Mouse (Mus musculus) heart, postnatal 4 days (tissue): ENCODE data around the gene Gm48552. TPM values are rescaled to one million over a fixed set of nuclear protein-coding genes. Genes with fewer than 3 reads are reported as not detected.

Experiments used
- DNase-seq: peaks from one replicate; pipeline ENCODE4 v3.0.0; 2021
- total RNA-seq, 2 experiments: library from RNA; stranded (reverse); gene quantifications; 2 replicates each; pipeline ENCODE4 v1.2.3; 2021

Gene Gm48552
- total RNA-seq, 2 experiments from 2014 or later, result 0.72 to 0.98 TPM

- no peak for DNase-seq
These were observed 1.1 kb upstream of the Gm48552 start for GRCm38 (mm10) chr10:81387716-81388115.

DNA sequence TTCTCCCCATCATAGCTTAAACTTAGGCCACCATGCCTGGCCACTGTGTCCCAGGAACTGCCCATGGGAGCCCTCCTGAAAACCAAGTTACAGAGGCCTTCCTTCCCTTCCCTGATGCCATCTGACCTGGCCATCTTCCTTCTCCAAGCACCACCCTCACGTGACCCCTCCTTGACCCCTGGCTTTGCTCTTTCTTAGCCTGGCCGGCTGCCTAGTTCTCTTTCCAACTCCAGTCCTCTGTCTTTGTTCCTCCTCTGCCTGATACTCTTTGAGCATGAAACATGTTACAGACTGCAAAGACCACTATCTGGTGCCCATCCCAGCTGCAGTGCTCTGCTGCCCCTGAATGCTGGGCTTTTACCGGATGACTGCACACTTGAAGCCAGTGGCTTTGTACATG, 568 bp downstream of the Gm48552 start:
- DNase-seq, result no peak

DNA sequence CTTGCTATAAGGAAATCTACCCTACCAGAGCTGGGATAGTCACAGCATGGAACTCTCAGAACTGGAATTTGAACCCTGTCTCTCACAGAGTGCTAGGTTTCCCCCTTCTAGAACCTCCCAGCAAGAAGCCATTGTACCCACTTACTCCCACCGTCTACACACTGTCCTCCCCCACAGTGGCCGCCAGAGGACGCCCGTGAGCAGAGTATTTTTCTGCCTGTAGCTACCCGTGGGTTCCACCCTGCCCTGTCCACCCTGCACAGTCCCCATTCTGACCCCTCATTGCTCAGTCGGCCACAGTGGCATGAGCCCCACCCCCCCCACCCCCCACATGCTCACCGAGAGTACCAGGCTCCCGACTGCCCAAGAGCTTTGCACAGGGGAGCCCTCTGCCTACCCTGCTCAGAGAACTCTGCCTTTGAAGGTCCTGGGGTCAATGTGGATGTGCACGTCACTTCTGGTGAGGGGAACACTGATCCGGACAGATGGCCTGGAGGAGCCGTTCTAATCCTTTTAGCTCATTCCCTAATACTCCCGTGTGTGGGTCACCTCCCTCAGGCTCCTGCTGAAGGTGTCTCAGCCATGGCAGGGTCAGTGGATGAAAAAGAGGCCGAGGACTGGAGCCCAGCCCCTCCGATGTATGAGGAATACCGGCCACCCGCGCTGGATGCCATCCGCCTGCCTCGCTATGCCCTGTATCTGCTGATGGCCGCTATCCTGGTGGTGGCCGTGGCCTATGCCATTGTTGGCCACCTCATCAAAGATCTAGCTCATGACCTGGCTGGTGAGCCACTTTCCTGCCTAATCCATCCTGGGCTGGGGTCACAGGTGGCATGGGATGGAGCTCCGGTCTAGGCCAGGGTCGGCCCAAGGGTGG, 1.2 kb downstream of the Gm48552 start:
- peak; percentile 87 for DNase-seq

DNA sequence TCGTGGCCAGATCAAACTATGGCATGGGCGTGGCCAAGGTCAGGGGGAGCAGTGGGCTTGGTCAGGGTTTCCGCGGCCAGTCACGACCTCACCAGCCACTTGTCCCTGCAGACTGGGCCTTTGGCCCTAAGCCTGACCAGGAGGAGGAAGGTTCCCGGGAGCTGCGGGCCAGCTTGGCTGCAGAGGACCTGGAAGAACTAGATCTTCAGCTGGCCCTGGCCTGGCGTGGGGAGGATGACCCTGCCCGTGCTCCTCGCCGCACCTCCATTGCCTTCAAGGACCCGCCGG, 1.8 kb downstream of the Gm48552 start:
- no peak for DNase-seq

GRCm38 (mm10) chr10:81392270-81392669, 3.5 kb downstream of the Gm48552 start:
- DNase-seq, result no peak

DNA sequence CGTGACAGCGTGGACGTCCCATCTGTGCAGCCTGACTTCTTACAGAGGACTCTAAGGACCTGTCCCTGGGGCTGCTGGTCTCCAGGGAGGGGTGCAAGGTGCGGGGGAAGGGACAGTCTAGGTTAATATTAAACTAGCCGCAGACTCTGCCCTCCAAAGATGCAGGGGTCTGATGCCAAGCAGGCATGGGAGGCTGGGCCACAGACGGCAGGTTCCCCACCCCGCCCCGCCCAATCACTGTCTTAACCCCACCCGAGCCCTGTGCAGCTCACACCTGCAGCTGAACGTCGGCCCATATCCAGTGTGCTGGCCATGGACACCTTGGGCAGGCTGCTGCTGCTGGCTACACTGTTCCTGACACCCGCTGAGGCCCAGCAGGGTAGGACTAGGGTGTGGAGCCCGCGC, 4.0 kb downstream of the Gm48552 start, which contains the start of gene Smim24:
Smim24 (plus strand) TSS at position 271 of the 405 bp plus-strand sequence.
- no peak for DNase-seq

GRCm38 (mm10) chr10:81393456-81394063, 4.8 kb downstream of the Gm48552 start:
- DNase-seq, result no peak

- DNase-seq, result peak; percentile 88
These were observed 6.3 kb downstream of the Gm48552 start for GRCm38 (mm10) chr10:81395127-81395526.

DNA sequence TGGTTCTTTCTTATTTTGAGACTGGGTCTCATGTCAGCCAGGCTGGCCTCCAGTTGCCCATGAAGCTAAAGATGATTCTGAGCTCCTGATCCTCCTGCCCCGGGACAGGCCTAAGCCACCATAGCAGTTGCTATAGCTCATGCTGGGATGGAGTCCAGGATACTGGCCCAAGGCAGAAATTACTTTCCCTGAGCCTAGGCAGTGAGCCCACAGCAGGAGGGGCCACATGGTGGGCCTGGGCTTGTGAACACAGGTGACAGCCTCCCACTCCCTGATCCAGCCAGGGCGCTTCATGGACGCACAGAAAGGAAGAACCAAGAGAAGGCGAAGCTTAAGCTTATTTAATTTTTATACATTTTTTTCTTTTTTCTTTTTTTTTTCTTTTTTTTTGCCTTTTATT, 7.1 kb downstream of the Gm48552 start:
- no peak for DNase-seq

DNA sequence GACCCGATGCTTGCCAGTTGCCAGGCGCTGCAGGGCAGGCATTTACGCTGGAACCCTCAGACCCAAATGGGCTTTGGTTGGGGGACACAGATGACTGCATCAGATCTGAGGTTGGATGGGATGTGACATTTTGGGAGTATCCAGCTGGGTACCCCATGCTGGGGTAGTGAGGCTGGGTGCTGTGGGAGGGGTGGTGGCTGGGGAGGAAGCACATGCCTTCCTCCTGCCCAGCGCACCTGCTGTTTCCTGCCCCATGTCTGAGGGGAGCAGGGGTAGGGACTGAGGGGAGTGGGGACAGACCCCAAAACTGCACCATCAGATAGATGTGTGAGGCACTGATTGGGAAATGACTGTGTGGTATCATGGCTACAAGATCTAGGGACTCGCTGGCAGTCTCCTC, 7.9 kb downstream of the Gm48552 start:
- no peak for DNase-seq

DNA sequence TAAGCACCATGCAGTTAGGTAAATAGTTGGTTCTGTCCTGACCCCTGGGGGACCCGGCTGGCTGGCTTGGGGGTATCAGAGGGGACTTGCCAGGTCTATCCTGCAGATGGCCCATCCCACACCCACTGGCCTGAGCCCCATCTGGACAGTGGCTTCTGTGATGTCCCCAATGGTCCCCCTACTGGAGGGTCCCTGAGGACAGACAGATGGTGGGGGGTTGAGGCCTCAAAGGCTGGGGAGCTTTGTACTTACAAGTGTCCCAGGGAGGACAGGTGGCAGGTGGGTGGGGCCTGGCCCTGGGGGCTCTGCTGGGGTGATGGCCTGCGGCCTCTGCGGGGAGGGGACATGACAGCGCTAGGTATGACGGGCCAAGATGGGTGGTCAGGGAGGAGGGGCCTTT, 10.5 kb downstream of the Gm48552 start:
- DNase-seq, result no peak

GRCm38 (mm10) chr10:81399798-81400308, 11.0 kb downstream of the Gm48552 start:
- DNase-seq, result no peak

- DNase-seq, result no peak
These were observed 11.8 kb downstream of the Gm48552 start for GRCm38 (mm10) chr10:81400371-81401204.

- DNase-seq, result no peak
These were observed 12.4 kb downstream of the Gm48552 start for GRCm38 (mm10) chr10:81401205-81401520.

DNA sequence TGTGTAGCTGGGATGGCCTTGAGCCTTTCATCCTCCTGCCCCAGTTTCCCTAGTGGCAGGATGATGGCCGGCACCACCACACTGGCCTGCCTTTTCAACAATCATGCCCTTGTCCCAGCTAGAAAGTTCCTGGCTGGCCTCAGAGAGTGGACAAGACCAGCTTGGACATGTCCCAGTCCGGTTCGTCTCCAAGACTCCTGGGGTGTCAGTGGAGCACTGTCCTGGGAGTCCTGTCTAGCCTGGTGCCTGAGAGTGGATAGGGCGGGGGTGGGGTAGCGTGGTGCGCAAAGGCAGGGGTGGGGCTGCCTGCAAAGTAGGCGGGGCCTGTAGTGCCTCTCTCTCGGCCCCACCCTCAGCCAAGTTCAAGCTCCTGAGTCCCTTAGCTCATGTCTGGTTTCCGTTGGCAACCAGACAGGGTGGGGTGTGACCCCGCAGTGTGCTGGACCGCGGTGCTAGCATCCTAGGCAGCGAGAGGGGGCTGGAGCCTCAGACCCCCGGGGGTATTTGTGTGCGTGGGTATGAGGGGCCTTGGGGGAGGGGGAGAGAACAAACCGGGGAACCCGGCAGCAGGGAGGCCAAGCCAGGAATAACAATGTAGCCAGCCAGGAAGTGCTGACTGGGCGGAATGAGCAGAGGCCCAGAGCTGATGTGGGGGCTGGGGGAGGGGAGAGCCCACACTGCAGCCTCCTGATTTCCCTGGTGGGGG, 12.9 kb downstream of the Gm48552 start:
- DNase-seq, result peak; percentile 83

- no peak for DNase-seq
These were observed 13.5 kb downstream of the Gm48552 start for GRCm38 (mm10) chr10:81402227-81402765.

DNA sequence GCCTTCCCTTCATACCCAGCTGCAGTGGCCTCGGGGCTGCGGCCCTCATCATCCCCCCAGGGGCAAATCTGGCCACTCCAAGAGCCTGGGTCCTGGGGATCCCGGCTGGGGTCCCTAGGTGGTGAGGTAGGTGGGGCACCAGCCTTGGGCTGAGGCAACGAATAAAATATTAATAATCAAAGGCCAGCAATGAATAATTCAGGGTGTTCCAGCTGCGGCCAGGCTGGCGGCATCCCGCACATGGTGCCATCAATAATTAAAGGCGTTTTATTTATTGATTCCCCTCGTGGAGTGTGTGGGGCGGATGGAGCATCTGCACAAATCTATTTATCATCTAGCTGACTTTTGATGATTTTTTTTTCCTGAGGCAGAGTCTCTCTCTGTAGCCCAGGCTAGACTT, 14.7 kb downstream of the Gm48552 start:
- DNase-seq, result no peak

DNA sequence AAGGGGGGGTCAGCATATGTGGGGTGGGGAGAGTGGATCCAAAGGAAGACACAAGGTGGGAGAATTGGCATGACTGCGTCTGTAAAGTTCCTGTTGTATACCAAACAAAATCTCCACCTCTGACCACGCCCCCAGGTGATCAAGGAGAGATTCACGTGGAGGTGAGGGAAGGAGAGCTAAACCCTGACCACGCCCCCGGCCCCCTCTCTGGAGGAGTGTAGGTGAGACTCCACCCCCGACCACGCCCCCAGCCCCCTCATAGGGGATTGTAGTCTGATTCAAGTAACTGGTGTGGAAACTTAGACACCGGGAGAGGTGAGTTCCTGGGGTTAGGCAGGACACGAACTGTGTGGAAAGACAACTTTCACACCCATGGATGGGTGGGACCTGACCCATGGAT, 15.3 kb downstream of the Gm48552 start:
- DNase-seq, result no peak

DNA sequence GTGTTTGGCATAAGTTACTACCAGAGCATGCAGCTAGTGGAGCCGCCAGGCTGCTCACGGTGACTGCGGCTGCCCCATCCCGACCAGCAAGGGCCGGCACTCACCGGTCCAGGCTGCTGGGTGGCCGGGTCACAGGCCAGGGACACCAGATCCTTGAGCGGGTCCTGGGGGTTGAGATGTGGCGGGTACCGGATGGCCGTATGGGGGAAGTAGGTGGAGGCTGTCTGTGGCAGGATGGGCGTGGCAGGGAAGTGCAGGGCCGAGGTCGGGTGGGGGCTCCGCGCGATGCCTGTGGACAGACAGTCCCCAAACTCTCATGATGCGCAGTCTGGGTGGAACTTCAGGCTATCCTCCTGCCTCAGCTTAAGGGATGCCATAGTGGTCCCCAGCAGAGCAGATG, 15.9 kb downstream of the Gm48552 start:
- DNase-seq, result no peak

GRCm38 (mm10) chr10:81405588-81406201, 16.9 kb downstream of the Gm48552 start:
- DNase-seq, result peak; percentile 78

- no peak for DNase-seq
These were observed 18.0 kb downstream of the Gm48552 start for GRCm38 (mm10) chr10:81406504-81407440.
